Comparison of ENCODE assay signal across 9 mouse cellular contexts in genomic region chr3:37128269-37128668, GRCm38 (mm10). TPM values are rescaled to one million over a fixed set of nuclear protein-coding genes. Genes with fewer than 3 reads are reported as not detected.
DNase-seq lines count a peak whose midpoint lies in the region; ATAC-seq and TF ChIP-seq lines count a peak whose summit lies in the region.
"Had no signal": no experiment of that assay in that cellular context is flagged by ENCODE, and none has a peak within 500 bp of the region (broad histone marks: within the 10 kb centered on the region; RNA-seq: fewer than 3 reads in every experiment).

No protein-coding gene starts in this region.

- no peak for TF ChIP-seq CTCF in lung, embryonic 14.5 days (IDR thresholded peaks at IDR 0.05; ENCODE audit: low read depth)

- H3K27me3 ChIP-seq in lung, embryonic 14.5 days (ENCODE audit: insufficient read depth, low read length): no peaks in the 10 kb centered on the region
- no peaks in the 10 kb centered on the region for H3K27me3 ChIP-seq in embryonic facial prominence, embryonic 10.5 days (replicated peaks; ENCODE audit: low read depth, poor library complexity, severe bottlenecking)
- no peaks in the 10 kb centered on the region for H3K27me3 ChIP-seq in hindbrain, embryonic 16.5 days (replicated peaks; ENCODE audit: control insufficient read depth, insufficient read depth, low read length)
- H3K27me3 ChIP-seq: embryonic facial prominence, embryonic 13.5 days had no signal

- H3K9me3 ChIP-seq in lung, embryonic 14.5 days (ENCODE audit: low read depth, low read length): no peaks in the 10 kb centered on the region
- no peaks in the 10 kb centered on the region for H3K9me3 ChIP-seq in embryonic facial prominence, embryonic 10.5 days
- no peaks in the 10 kb centered on the region for H3K9me3 ChIP-seq in hindbrain, embryonic 16.5 days (ENCODE audit: control insufficient read depth, low read length)
- H3K9me3 ChIP-seq: embryonic facial prominence, embryonic 13.5 days had no signal

- 31% methylated on average over 4 of the region's 4 CpGs for WGBS in lung, embryonic 14.5 days
- 58% methylated on average over 4 of the region's 4 CpGs for WGBS in embryonic facial prominence, embryonic 10.5 days
- 56% methylated on average over 4 of the region's 4 CpGs for WGBS in hindbrain, embryonic 16.5 days

- peak; percentile 89 for ATAC-seq in lung, embryonic 14.5 days (ENCODE audit: insufficient read depth)
- ATAC-seq in hindbrain, embryonic 16.5 days: no peak

- intact Hi-C loops in heart, postnatal 14 days (cut with DNase I): no loop called here

- H3K36me3 ChIP-seq in lung, embryonic 14.5 days (ENCODE audit: insufficient read depth): no peaks in the 10 kb centered on the region
- H3K36me3 ChIP-seq in embryonic facial prominence, embryonic 10.5 days (replicated peaks): no peaks in the 10 kb centered on the region
- H3K36me3 ChIP-seq in hindbrain, embryonic 16.5 days (ENCODE audit: control insufficient read depth, insufficient read depth, low read length): no peaks in the 10 kb centered on the region
- H3K36me3 ChIP-seq: embryonic facial prominence, embryonic 13.5 days had no signal

- DNase-seq in lung, embryonic 14.5 days: peak; percentile 77
- no peak for DNase-seq in lung, postnatal 14 days
- DNase-seq in embryonic facial prominence, embryonic 10.5 days (ENCODE audit: low spot score): peak; percentile 11
- DNase-seq in heart, postnatal 14 days: peak; percentile 43 to 47
- peak; percentile 71 for DNase-seq in skeletal muscle tissue, adult 2 months (ENCODE audit: low read depth, low spot score)
- DNase-seq in embryo, embryonic 10.5 days (ENCODE audit: low spot score): no peak
- no peak for DNase-seq in left cerebral cortex, adult 8-10 months (ENCODE audit: low spot score in 2 of 2)

- H3K4me2 ChIP-seq in lung, embryonic 14.5 days: no peak overlapping the region
- no peak overlapping the region for H3K4me2 ChIP-seq in hindbrain, embryonic 16.5 days (ENCODE audit: low read length)
- H3K4me2 ChIP-seq: embryonic facial prominence, embryonic 13.5 days had no signal

- no peak overlapping the region for H3K27ac ChIP-seq in lung, embryonic 14.5 days (ENCODE audit: low read depth)
- H3K27ac ChIP-seq in embryonic facial prominence, embryonic 10.5 days (replicated peaks): no peak overlapping the region
- no peak overlapping the region for H3K27ac ChIP-seq in hindbrain, embryonic 16.5 days (ENCODE audit: low read depth, low read length)
- H3K27ac ChIP-seq: embryonic facial prominence, embryonic 13.5 days had no signal

- H3K9ac ChIP-seq in lung, embryonic 14.5 days: no peak overlapping the region
- no peak overlapping the region for H3K9ac ChIP-seq in hindbrain, embryonic 16.5 days (ENCODE audit: low read depth, low read length)
- H3K9ac ChIP-seq: embryonic facial prominence, embryonic 13.5 days had no signal

- H3K4me1 ChIP-seq in lung, embryonic 14.5 days (ENCODE audit: insufficient read depth): peaks cover 3% of the 10 kb centered on the region; the same call in 1 of the 2 replicates
- H3K4me1 ChIP-seq in embryonic facial prominence, embryonic 10.5 days: no peaks in the 10 kb centered on the region
- no peaks in the 10 kb centered on the region for H3K4me1 ChIP-seq in hindbrain, embryonic 16.5 days (ENCODE audit: control insufficient read depth, insufficient read depth, low read depth, low read length)
- H3K4me1 ChIP-seq: embryonic facial prominence, embryonic 13.5 days had no signal

- H3K4me3 ChIP-seq in lung, embryonic 14.5 days (ENCODE audit: low read depth, low read length): no peak overlapping the region
- H3K4me3 ChIP-seq in embryonic facial prominence, embryonic 10.5 days: no peak overlapping the region
- no peak overlapping the region for H3K4me3 ChIP-seq in hindbrain, embryonic 16.5 days (ENCODE audit: low read length)
- H3K4me3 ChIP-seq: embryonic facial prominence, embryonic 13.5 days had no signal

RNA-seq across cellular contexts. Expression of gene Il2, which starts 2.5 kb away (rescaled TPM):
- polyA plus RNA-seq in lung, embryonic 14.5 days (2014; fragmentation: Nextera tagmentation; extraction: Ambion mirVana): 0.28 and 0.33 TPM in 2 replicates
- 0.18 and 0.22 TPM in 2 replicates for polyA plus RNA-seq in embryonic facial prominence, embryonic 10.5 days (2016; fragmentation: Nextera tagmentation; extraction: Ambion mirVana)
- not detected for total RNA-seq in heart, postnatal 14 days (2021)
- total RNA-seq in left cerebral cortex, adult 8-10 months (2022): not detected
- polyA plus RNA-seq in hindbrain, embryonic 16.5 days (2015; fragmentation: Nextera tagmentation; extraction: Ambion mirVana): 0.24 TPM in 1 of 2 replicates, not detected in the other

Comparison
In these comparisons a context has a peak if more than half of its experiments do, and no peak if none do; other contexts are left out.
1. DNase-seq: peak in lung, embryonic 14.5 days (single experiment), embryonic facial prominence, embryonic 10.5 days (single experiment), heart, postnatal 14 days (2 of 2) and skeletal muscle tissue, adult 2 months (single experiment); none in lung, postnatal 14 days (single experiment), embryo, embryonic 10.5 days (single experiment) and left cerebral cortex, adult 8-10 months (0 of 2).